Mouse (Mus musculus): ENCODE results near the gene Arhgef40. TPM values are rescaled to one million over a fixed set of nuclear protein-coding genes. Genes with fewer than 3 reads are reported as not detected.
"Not testable (repeated sequence)": the region's sequence is repeated elsewhere in the genome, so short reads cannot be mapped to it uniquely, and the experiment has no call there.

Gene Arhgef40
- total RNA-seq, 2 experiments from 2014 or later = 24.2 to 32.0 TPM

DNA sequence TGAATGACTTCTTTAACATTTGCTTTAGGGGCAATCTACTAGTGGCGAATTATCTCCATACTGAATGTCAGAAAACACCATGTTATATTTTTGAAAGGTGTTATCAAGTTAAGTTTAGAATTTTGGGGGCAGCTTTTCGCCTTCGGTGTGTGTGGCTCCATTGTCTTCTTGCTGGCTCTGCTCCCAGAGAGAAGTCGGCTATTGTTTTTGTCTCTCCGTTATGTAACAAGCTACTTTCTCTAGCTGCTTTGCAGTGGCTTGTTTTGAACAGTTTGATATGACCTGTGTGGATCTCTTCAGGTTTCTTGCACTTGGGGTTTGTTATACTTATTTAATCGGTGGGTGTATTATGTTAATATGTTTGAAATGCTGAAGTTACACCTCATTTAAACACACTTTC lies 58.9 kb downstream of the Arhgef40 start:
- intact Hi-C loops (cut with DNase I; ENCODE audit: low total_unique reads) = no loop called here
- no peak for DNase-seq

- intact Hi-C loops (cut with DNase I; ENCODE audit: low total_unique reads) = no loop called here
These were observed 60.6 kb downstream of the Arhgef40 start for GRCm38 (mm10) chr14:52044901-52045678.

DNA sequence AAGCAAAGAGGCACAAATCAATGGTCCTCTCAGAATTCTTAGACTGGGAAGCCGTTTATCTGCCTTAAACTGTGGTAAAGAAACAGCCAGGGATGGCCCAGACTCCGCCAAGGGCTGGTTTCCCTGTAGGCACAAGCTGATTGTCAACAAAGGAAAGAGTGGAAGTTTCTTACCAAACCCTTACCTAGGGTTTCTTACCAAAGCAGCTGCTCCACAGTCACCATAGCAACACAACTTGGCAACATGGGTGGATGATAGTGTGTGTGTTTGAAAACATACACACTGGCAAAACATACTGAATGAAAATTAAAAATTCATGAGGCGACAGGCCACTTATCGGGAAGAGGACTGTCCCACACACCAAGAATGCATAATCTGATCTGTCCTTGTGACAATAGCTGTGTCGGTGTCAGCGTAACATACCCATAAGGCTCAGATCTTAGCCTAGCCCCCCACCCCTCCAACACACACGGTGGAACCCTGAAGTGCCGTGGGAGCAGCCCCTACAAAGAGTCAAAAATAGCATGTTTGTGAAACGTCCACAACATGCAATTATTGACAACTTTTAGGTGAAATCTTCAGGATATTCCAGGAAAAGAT lies 61.5 kb downstream of the Arhgef40 start:
- no peak for DNase-seq
- intact Hi-C loops (cut with DNase I; ENCODE audit: low total_unique reads) = no loop called here

More at GRCm38 (mm10) chr14:52044901-52045678, 60.6 kb downstream of the Arhgef40 start:
- no peak for DNase-seq

GRCm38 (mm10) chr14:52052720-52053119 lies 68.2 kb downstream of the Arhgef40 start:
- intact Hi-C loops (cut with DNase I; ENCODE audit: low total_unique reads) = not testable (repeated sequence)

More at GRCm38 (mm10) chr14:52052720-52053119, 68.2 kb downstream of the Arhgef40 start:
- not testable (repeated sequence) for DNase-seq

Other genes with a start within 250 kb of the Arhgef40 start
- not detected for gene Ang4, start 211.1 kb upstream of the Arhgef40 start, total RNA-seq (2021)
- not detected for gene AY358078, start 184.7 kb upstream of the Arhgef40 start, total RNA-seq (2021)
- not detected for gene Ear6, start 131.0 kb upstream of the Arhgef40 start, total RNA-seq (2021)
- gene Mettl17, start 99.9 kb upstream of the Arhgef40 start, total RNA-seq (2021) = 10 to 100 TPM in 1 of 2 experiments, 1 to 10 TPM in 1; 8.3 to 13.1 TPM
- under 1 TPM; 0.31 to 0.37 TPM for gene Slc39a2, start 91.8 kb upstream of the Arhgef40 start, total RNA-seq (2021)
- gene Ndrg2, start 70.6 kb upstream of the Arhgef40 start, total RNA-seq (2021) = 1,000 to 10,000 TPM in 1 of 2 experiments, 100 to 1,000 TPM in 1; 964 to 1,110 TPM
- under 1 TPM in 1 of 2 experiments, not detected in 1; 0.35 TPM for gene Tppp2, start 66.3 kb upstream of the Arhgef40 start, total RNA-seq (2021)
- gene Rnase13, start 61.9 kb upstream of the Arhgef40 start, total RNA-seq (2021) = not detected
- under 1 TPM; 0.55 to 0.62 TPM for gene Tmem253, start 30.9 kb downstream of the Arhgef40 start, total RNA-seq (2021)
- 10 to 100 TPM; 13.3 to 13.4 TPM for gene Zfp219, start 36.0 kb downstream of the Arhgef40 start, total RNA-seq (2021)
- gene Olfr221, start 57.7 kb downstream of the Arhgef40 start, total RNA-seq (2021) = not detected
- 10 to 100 TPM; 76.7 to 88.8 TPM for gene Hnrnpc, start 119.3 kb downstream of the Arhgef40 start, total RNA-seq (2021)
- gene Rpgrip1, start 126.0 kb downstream of the Arhgef40 start, total RNA-seq (2021) = under 1 TPM in 1 of 2 experiments, not detected in 1; 0.25 TPM
- 10 to 100 TPM; 15.7 to 16.1 TPM for gene Supt16, start 212.7 kb downstream of the Arhgef40 start, total RNA-seq (2021)

All from gastrocnemius, postnatal 14 days (tissue).